Mouse (Mus musculus) brown adipose tissue, adult 24 weeks (tissue): Measurements from ENCODE around the gene Dgcr2. TPM values are rescaled to one million over a fixed set of nuclear protein-coding genes. Genes with fewer than 3 reads are reported as not detected.

ENCODE experiments used
- H3K27ac ChIP-seq: fragments of 200-500 bp; replicated peaks from 2 replicates; pipeline ENCODE4 v1.5.1; 2012; ENCODE audit warnings: low read depth, mild to moderate bottlenecking, low read length
- H3K4me1 ChIP-seq: fragments of 200-500 bp; 2 replicates; pipeline ENCODE4 v1.6.1; 2012; ENCODE audit warnings: low read length, mixed read lengths; ENCODE audit not compliant: control insufficient read depth, insufficient read depth, insufficient read length
- H3K4me3 ChIP-seq: fragments of 200-500 bp; 2 replicates; pipeline ENCODE4 v1.5.1; 2012; ENCODE audit warnings: low read depth, mild to moderate bottlenecking, low read length, moderate library complexity; ENCODE audit not compliant: insufficient read depth
- polyA plus RNA-seq: library from polyadenylated mRNA; stranded (reverse); fragments of >200 nt; gene quantifications from 2 replicates; pipeline ENCODE4 v1.2.4, GENCODE M21; 2012; ENCODE audit not compliant: missing spikeins, insufficient read depth, insufficient read length

Dgcr2 gene
- 15.5 and 17.6 TPM in 2 replicates for polyA plus RNA-seq

- peaks cover 2% of the 10 kb centered on the region; the same call in 1 of the 2 replicates for H3K4me1 ChIP-seq
- no peak within 1 kb of the TSS for H3K27ac ChIP-seq
- H3K4me3 ChIP-seq: no peak within 1 kb of the TSS
These were observed at the start of gene Dgcr2, which contains the start of gene Tssk2 for GRCm38 (mm10) chr16:17898462-17898861. Gene Dgcr2, minus strand, starts transcription at chr16:17898562. Gene Tssk2, plus strand, starts transcription at chr16:17898637.

- no peak overlapping the region for H3K4me3 ChIP-seq
- H3K4me1 ChIP-seq: no peaks in the 10 kb centered on the region
- H3K27ac ChIP-seq: no peak overlapping the region
These were observed 46.9 kb upstream of the Dgcr2 start for GRCm38 (mm10) chr16:17945081-17945831.

- H3K4me1 ChIP-seq: no peaks in the 10 kb centered on the region
- H3K4me3 ChIP-seq: no peak overlapping the region
These were observed 45.1 kb upstream of the Dgcr2 start for GRCm38 (mm10) chr16:17943466-17943865.

GRCm38 (mm10) chr16:17939255-17939751, 40.9 kb upstream of the Dgcr2 start:
- Histone ChIP-seq H3K4me3 (peak overlapping the region; percentile 27; the same call in 1 of the 2 replicates), H3K4me1 (peaks cover 7% of the 10 kb centered on the region), H3K27ac (no peak overlapping the region)

More at GRCm38 (mm10) chr16:17943466-17943865, 45.1 kb upstream of the Dgcr2 start:
- H3K27ac ChIP-seq: no peak overlapping the region

GRCm38 (mm10) chr16:17938821-17939220, 40.5 kb upstream of the Dgcr2 start:
- Histone ChIP-seq H3K4me1 (peaks cover 7% of the 10 kb centered on the region), H3K27ac (no peak overlapping the region), H3K4me3 (peak overlapping the region; percentile 27; the same call in 1 of the 2 replicates)

GRCm38 (mm10) chr16:17938187-17938586, 39.8 kb upstream of the Dgcr2 start:
- peaks cover 7% of the 10 kb centered on the region for H3K4me1 ChIP-seq
- no peak overlapping the region for H3K4me3 ChIP-seq
- H3K27ac ChIP-seq: no peak overlapping the region

GRCm38 (mm10) chr16:17936776-17937175, 38.4 kb upstream of the Dgcr2 start:
- Histone ChIP-seq H3K4me3 (no peak overlapping the region), H3K4me1 (peaks cover 7% of the 10 kb centered on the region), H3K27ac (peak overlapping the region; percentile 75)

GRCm38 (mm10) chr16:17934445-17934910, 36.1 kb upstream of the Dgcr2 start:
- Histone ChIP-seq H3K27ac (no peak overlapping the region), H3K4me3 (no peak overlapping the region), H3K4me1 (peaks cover 7% of the 10 kb centered on the region)

GRCm38 (mm10) chr16:17933594-17934444, 35.5 kb upstream of the Dgcr2 start:
- Histone ChIP-seq H3K27ac (peak overlapping the region; percentile 24; the same call in 1 of the 2 replicates), H3K4me3 (no peak overlapping the region), H3K4me1 (peaks cover 7% of the 10 kb centered on the region)

- no peak overlapping the region for H3K27ac ChIP-seq
- peaks cover 4% of the 10 kb centered on the region for H3K4me1 ChIP-seq
These were observed 33.6 kb upstream of the Dgcr2 start for GRCm38 (mm10) chr16:17931906-17932460.

GRCm38 (mm10) chr16:17929631-17930030, 31.3 kb upstream of the Dgcr2 start:
- Histone ChIP-seq H3K4me3 (no peak overlapping the region), H3K4me1 (no peaks in the 10 kb centered on the region; the same call in 1 of the 2 replicates), H3K27ac (no peak overlapping the region)

More at GRCm38 (mm10) chr16:17931906-17932460, 33.6 kb upstream of the Dgcr2 start:
- no peak overlapping the region for H3K4me3 ChIP-seq

- Histone ChIP-seq H3K4me1 (no peaks in the 10 kb centered on the region; the same call in 1 of the 2 replicates), H3K4me3 (no peak overlapping the region), H3K27ac (no peak overlapping the region)
These were observed 30.8 kb upstream of the Dgcr2 start for GRCm38 (mm10) chr16:17929211-17929610.

GRCm38 (mm10) chr16:17928627-17929104, 30.3 kb upstream of the Dgcr2 start:
- Histone ChIP-seq H3K27ac (peak overlapping the region; percentile 62), H3K4me1 (no peaks in the 10 kb centered on the region; the same call in 1 of the 2 replicates), H3K4me3 (peak overlapping the region; percentile 82)

GRCm38 (mm10) chr16:17928087-17928580, 29.8 kb upstream of the Dgcr2 start, which contains the start of gene Slc25a1:
Gene Slc25a1, minus strand, starts transcription at chr16:17928219.
- Histone ChIP-seq H3K27ac (peak within 1 kb of the TSS; percentile 62), H3K4me3 (peak within 1 kb of the TSS; percentile 82), H3K4me1 (no peaks in the 10 kb centered on the region; the same call in 1 of the 2 replicates)
